Mouse (Mus musculus): ENCODE data around the gene Qtrt1. TPM values are rescaled to one million over a fixed set of nuclear protein-coding genes. Genes with fewer than 3 reads are reported as not detected.

The Qtrt1 gene
- polyA plus RNA-seq, 1 experiment, result 48.2 TPM

GRCm38 (mm10) chr9:21426525-21426924, 14.9 kb downstream of the Qtrt1 start:
- Histone ChIP-seq H3K4me1 (replicated peaks; ENCODE audit: control insufficient read depth, insufficient read depth, low read length) (peaks cover 43% of the 10 kb centered on the region), H3K4me3 (ENCODE audit: control insufficient read depth, insufficient read depth, low read length) (no peak overlapping the region), H3K27me3 (ENCODE audit: control insufficient read depth, insufficient read depth, low read length) (no peaks in the 10 kb centered on the region), H3K27ac (ENCODE audit: control insufficient read depth, insufficient read depth, low read length) (no peak overlapping the region), H3K36me3 (ENCODE audit: control insufficient read depth, insufficient read depth, low read length) (no peaks in the 10 kb centered on the region)
- TF ChIP-seq CTCF (IDR thresholded peaks at IDR 0.05; ENCODE audit: borderline replicate concordance, control insufficient read depth, extremely low read depth, insufficient read depth, low read length, poor library complexity) (no peak), POLR2A (IDR thresholded peaks at IDR 0.05; ENCODE audit: control insufficient read depth, extremely low read depth, insufficient read depth, low read length, poor library complexity) (no peak)
- DNase-seq, result no peak
- WGBS, result 59% methylated on average over 2 of the region's 2 CpGs

- 88% methylated on average over 2 of the region's 2 CpGs for WGBS
- Histone ChIP-seq H3K4me1 (replicated peaks; ENCODE audit: control insufficient read depth, insufficient read depth, low read length) (peaks cover 41% of the 10 kb centered on the region), H3K27me3 (ENCODE audit: control insufficient read depth, insufficient read depth, low read length) (no peaks in the 10 kb centered on the region), H3K27ac (ENCODE audit: control insufficient read depth, insufficient read depth, low read length) (no peak overlapping the region), H3K4me3 (ENCODE audit: control insufficient read depth, insufficient read depth, low read length) (no peak overlapping the region), H3K36me3 (ENCODE audit: control insufficient read depth, insufficient read depth, low read length) (no peaks in the 10 kb centered on the region)
- no peak for TF ChIP-seq POLR2A (IDR thresholded peaks at IDR 0.05; ENCODE audit: control insufficient read depth, extremely low read depth, insufficient read depth, low read length, poor library complexity)
- no peak for TF ChIP-seq CTCF (IDR thresholded peaks at IDR 0.05; ENCODE audit: borderline replicate concordance, control insufficient read depth, extremely low read depth, insufficient read depth, low read length, poor library complexity)
- DNase-seq, result no peak
These were observed 16.1 kb downstream of the Qtrt1 start for GRCm38 (mm10) chr9:21427773-21428172.

- WGBS, result 91% methylated on average over 6 of the region's 6 CpGs
- H3K4me1 ChIP-seq (replicated peaks; ENCODE audit: control insufficient read depth, insufficient read depth, low read length), result peaks cover 41% of the 10 kb centered on the region
- no peak for DNase-seq
- H3K27me3 ChIP-seq (ENCODE audit: control insufficient read depth, insufficient read depth, low read length), result no peaks in the 10 kb centered on the region
- H3K36me3 ChIP-seq (ENCODE audit: control insufficient read depth, insufficient read depth, low read length), result no peaks in the 10 kb centered on the region
- TF ChIP-seq POLR2A (IDR thresholded peaks at IDR 0.05; ENCODE audit: control insufficient read depth, extremely low read depth, insufficient read depth, low read length, poor library complexity), result no peak
- no peak for TF ChIP-seq CTCF (IDR thresholded peaks at IDR 0.05; ENCODE audit: borderline replicate concordance, control insufficient read depth, extremely low read depth, insufficient read depth, low read length, poor library complexity)
- no peak overlapping the region for H3K27ac ChIP-seq (ENCODE audit: control insufficient read depth, insufficient read depth, low read length)
- no peak overlapping the region for H3K4me3 ChIP-seq (ENCODE audit: control insufficient read depth, insufficient read depth, low read length)
These were observed 16.5 kb downstream of the Qtrt1 start for GRCm38 (mm10) chr9:21428178-21428577.

GRCm38 (mm10) chr9:21430724-21431123, 19.1 kb downstream of the Qtrt1 start:
- no peak for DNase-seq
- Histone ChIP-seq H3K27ac (ENCODE audit: control insufficient read depth, insufficient read depth, low read length) (no peak overlapping the region), H3K4me1 (replicated peaks; ENCODE audit: control insufficient read depth, insufficient read depth, low read length) (peaks cover 51% of the 10 kb centered on the region), H3K27me3 (ENCODE audit: control insufficient read depth, insufficient read depth, low read length) (no peaks in the 10 kb centered on the region), H3K4me3 (ENCODE audit: control insufficient read depth, insufficient read depth, low read length) (no peak overlapping the region), H3K36me3 (ENCODE audit: control insufficient read depth, insufficient read depth, low read length) (no peaks in the 10 kb centered on the region)
- no peak for TF ChIP-seq POLR2A (IDR thresholded peaks at IDR 0.05; ENCODE audit: control insufficient read depth, extremely low read depth, insufficient read depth, low read length, poor library complexity)
- no peak for TF ChIP-seq CTCF (IDR thresholded peaks at IDR 0.05; ENCODE audit: borderline replicate concordance, control insufficient read depth, extremely low read depth, insufficient read depth, low read length, poor library complexity)
- WGBS, result 77% methylated on average over 7 of the region's 7 CpGs

GRCm38 (mm10) chr9:21432066-21432465, 20.4 kb downstream of the Qtrt1 start:
- no peak for DNase-seq
- no peak overlapping the region for H3K27ac ChIP-seq (ENCODE audit: control insufficient read depth, insufficient read depth, low read length)
- peaks cover 54% of the 10 kb centered on the region for H3K4me1 ChIP-seq (replicated peaks; ENCODE audit: control insufficient read depth, insufficient read depth, low read length)
- no peak overlapping the region for H3K4me3 ChIP-seq (ENCODE audit: control insufficient read depth, insufficient read depth, low read length)
- H3K36me3 ChIP-seq (ENCODE audit: control insufficient read depth, insufficient read depth, low read length), result no peaks in the 10 kb centered on the region
- 96% methylated on average over 7 of the region's 7 CpGs for WGBS
- no peak for TF ChIP-seq POLR2A (IDR thresholded peaks at IDR 0.05; ENCODE audit: control insufficient read depth, extremely low read depth, insufficient read depth, low read length, poor library complexity)
- H3K27me3 ChIP-seq (ENCODE audit: control insufficient read depth, insufficient read depth, low read length), result no peaks in the 10 kb centered on the region

- Histone ChIP-seq H3K4me1 (replicated peaks; ENCODE audit: control insufficient read depth, insufficient read depth, low read length) (peaks cover 63% of the 10 kb centered on the region), H3K36me3 (ENCODE audit: control insufficient read depth, insufficient read depth, low read length) (no peaks in the 10 kb centered on the region), H3K27ac (ENCODE audit: control insufficient read depth, insufficient read depth, low read length) (no peak overlapping the region), H3K4me3 (ENCODE audit: control insufficient read depth, insufficient read depth, low read length) (no peak overlapping the region), H3K27me3 (ENCODE audit: control insufficient read depth, insufficient read depth, low read length) (no peaks in the 10 kb centered on the region)
- 88% methylated on average over 8 of the region's 8 CpGs for WGBS
- DNase-seq, result no peak
- TF ChIP-seq CTCF (IDR thresholded peaks at IDR 0.05; ENCODE audit: borderline replicate concordance, control insufficient read depth, extremely low read depth, insufficient read depth, low read length, poor library complexity), result no peak
- TF ChIP-seq POLR2A (IDR thresholded peaks at IDR 0.05; ENCODE audit: control insufficient read depth, extremely low read depth, insufficient read depth, low read length, poor library complexity), result no peak
These were observed 22.1 kb downstream of the Qtrt1 start for GRCm38 (mm10) chr9:21433766-21434165.

GRCm38 (mm10) chr9:21434410-21434809, 22.8 kb downstream of the Qtrt1 start:
- TF ChIP-seq CTCF (IDR thresholded peaks at IDR 0.05; ENCODE audit: borderline replicate concordance, control insufficient read depth, extremely low read depth, insufficient read depth, low read length, poor library complexity) (no peak), POLR2A (IDR thresholded peaks at IDR 0.05; ENCODE audit: control insufficient read depth, extremely low read depth, insufficient read depth, low read length, poor library complexity) (no peak)
- DNase-seq, result no peak
- WGBS, result 94% methylated on average over 2 of the region's 2 CpGs
- no peaks in the 10 kb centered on the region for H3K36me3 ChIP-seq (ENCODE audit: control insufficient read depth, insufficient read depth, low read length)
- H3K27ac ChIP-seq (ENCODE audit: control insufficient read depth, insufficient read depth, low read length), result no peak overlapping the region
- H3K27me3 ChIP-seq (ENCODE audit: control insufficient read depth, insufficient read depth, low read length), result no peaks in the 10 kb centered on the region
- H3K4me3 ChIP-seq (ENCODE audit: control insufficient read depth, insufficient read depth, low read length), result no peak overlapping the region
- H3K4me1 ChIP-seq (replicated peaks; ENCODE audit: control insufficient read depth, insufficient read depth, low read length), result peaks cover 67% of the 10 kb centered on the region
